Mouse (Mus musculus) neutrophil, adult 5-6 weeks (primary cell): ENCODE measurements around the gene Ucn2. TPM values are rescaled to one million over a fixed set of nuclear protein-coding genes. Genes with fewer than 3 reads are reported as not detected.

Experiments
- ATAC-seq: fragments of 151-379, 151-347 bp; 2 replicates; pipeline ENCODE4 v1.8.0; 2017; ENCODE audit warnings: mild to moderate bottlenecking, moderate TSS enrichment; ENCODE audit not compliant: insufficient number of reproducible peaks, poor library complexity, low FRiP score, severe bottlenecking; ENCODE audit errors: extremely low read depth
- total RNA-seq: library from RNA; stranded (forward); fragments of 200-1000 nt; gene quantifications from 2 replicates; pipeline ENCODE4 v1.2.3, GENCODE M21; 2017

The Ucn2 gene
- total RNA-seq, 1 experiment from 2014 or later = not detected

- ATAC-seq = no peak
Measured at GRCm38 (mm10) chr9:108990462-108990820, 4.6 kb downstream of the Ucn2 start.

DNA sequence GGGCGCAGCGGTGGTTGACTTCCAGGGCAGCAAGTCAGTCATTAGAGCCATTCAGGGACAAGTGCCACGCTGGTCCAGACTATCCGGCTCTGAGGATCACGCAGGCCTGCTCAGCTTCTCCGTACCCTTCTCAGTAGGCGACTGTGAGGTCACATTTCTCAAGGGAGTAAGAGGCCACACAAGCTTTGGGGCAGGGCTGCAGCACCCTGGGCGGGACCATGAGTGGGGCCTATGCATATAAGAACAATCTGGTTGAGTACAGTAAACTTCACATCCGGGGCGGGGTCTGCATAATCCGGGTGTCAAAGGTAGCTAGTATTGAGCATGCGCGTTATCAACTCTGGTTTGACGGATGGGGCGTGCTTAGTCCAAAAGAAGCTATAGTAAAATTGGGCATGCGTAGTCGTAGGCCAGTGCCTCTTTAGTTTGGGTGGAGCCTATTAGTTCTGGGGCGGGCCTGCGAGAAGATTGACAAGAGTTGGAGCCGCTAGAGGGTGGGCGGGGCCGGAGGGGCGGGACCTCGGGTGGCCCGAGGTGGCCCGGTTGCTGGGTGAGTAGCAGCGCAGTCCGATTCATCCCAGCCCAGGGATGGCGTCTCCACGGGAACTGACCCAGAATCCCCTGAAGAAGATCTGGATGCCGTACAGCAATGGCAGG, 5.7 kb downstream of the Ucn2 start, which contains the start of gene Pfkfb4:
Gene Pfkfb4 (plus strand): TSS at position 351 of the 657 bp plus-strand sequence.
- peak; percentile 91 for ATAC-seq

DNA sequence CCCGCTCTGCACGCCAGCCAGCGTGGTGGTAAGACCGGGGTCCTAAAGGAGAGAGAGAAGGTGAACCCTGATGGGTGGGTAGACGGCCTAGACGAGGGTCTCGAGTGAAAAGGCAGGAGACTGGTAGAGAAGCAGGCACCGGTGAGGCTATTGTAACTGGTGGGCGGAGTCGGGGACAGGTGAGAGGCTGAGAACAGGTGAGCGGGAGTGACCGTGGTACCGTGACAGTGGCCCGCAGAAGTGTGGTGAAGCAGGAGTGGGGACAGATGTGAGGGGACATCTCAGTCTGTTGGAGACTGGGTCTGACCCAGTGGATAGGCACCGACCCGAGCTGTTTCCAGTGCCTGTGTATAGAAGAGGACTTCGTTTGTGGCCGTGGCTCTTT, 6.3 kb downstream of the Ucn2 start:
- ATAC-seq = no peak

DNA sequence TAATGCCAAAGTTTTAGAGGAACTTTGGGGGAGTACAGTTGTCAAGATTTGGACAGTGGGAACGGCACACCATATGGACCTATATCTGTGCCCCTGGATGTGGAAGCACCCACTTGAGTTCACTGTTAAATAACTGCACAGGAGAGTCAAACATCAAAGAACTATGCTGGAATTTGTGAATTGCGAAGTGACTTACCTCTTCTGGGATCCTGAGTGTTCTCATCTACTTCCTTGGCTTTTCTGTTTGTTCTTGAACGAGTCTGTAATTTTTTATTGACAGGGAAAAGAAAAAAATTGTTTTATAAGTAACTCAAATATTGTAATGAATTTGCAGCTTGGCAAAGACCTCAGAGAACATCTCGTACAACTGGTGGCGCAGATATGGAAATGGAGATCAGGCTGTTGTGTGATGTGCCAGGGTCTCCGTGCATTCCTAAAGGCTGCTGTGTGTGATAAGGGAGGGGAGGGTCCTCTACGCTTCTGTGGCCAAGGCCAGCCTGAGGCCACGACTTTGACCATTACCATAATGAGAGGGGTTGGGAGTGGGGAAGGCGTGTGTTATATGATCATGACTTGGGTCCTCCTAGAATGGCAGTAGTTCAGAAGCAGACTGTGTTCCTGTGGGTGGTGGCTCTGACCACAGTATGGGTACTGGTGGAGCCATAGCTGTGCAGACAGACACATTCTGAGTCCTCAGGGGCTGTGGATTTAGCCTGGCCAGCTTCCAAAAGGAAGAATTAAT, 7.0 kb downstream of the Ucn2 start:
- no peak for ATAC-seq

GRCm38 (mm10) chr9:108996411-108996810, 10.6 kb downstream of the Ucn2 start:
- ATAC-seq = no peak

DNA sequence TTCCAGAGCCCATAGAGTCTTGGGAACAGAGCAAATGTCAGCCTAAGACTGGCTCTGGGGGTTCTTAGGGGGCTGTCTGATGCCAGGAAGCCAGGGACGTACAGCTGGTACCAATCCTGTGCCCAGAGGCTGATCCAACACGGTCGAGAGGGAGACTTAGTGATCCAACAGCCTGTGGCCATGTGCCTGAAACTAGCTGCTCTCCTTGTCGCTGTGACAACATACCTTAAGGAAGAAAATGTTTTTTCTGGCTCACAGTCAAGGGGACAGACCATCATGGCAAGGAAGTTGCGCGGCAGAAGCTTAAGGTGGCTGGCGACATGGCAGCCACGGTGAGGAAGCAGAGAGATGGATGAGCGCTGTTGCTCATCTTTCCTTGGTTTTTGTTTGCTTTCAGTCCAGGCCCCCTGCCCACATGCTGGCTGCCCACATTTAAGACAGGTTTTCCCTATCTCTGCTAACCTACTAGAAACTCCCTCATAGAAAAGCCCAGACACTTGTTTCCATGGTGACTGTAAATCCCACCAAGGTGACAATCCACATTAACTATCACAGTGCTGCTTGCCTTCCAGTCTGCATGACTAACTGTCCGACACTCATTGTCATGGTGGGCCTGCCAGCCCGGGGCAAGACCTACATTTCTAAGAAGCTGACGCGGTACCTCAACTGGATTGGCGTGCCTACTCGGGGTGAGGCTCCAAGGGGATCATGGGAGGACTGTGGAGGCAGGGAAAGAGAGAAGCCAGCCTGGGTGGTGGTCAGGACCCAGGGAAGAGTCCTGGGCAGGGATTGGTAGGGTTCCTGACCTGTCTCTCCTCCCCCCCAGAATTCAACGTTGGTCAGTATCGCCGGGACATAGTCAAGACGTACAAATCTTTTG, 12.7 kb downstream of the Ucn2 start:
- no peak for ATAC-seq

- ATAC-seq = peak; percentile 51
Measured at GRCm38 (mm10) chr9:108999167-108999526, 13.3 kb downstream of the Ucn2 start.

DNA sequence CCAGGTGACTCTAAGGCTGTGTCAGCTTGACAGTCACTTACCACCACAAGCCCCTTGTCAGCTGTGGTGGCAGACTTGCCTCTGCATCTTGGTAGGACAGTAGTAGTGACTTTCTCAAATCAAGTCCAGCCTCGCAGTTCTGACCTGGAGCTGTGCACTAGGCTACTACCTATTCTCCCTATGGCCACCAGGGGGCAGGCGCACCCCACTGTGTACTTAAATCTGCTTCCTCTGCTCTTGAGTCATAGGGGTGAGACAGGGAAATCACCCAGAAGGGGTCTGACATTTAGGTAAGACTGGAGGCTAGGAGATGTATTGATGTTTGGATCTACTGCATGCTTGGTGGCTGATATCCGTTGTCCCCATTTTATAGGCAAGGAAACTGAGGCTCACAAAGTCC, 14.9 kb downstream of the Ucn2 start:
- peak; percentile 84 for ATAC-seq

DNA sequence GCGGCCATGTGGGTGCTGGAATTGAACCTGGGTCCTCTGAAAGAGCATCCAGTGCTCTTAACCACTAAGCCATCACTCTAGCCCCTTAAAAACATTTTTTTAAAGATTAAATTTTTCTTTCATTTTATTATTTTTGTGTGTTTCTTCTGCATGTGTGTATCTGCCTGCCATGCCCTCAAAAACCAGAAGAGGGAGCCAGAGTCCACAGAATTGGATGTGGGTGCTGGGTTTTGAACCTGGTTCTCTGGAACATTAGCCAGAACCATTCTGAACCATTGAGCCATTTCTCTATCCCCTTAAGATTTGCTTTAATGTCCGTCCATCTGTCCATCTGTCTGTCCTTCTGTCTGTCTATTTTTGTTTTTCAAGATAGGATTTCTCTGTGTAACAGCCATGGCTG, 17.4 kb downstream of the Ucn2 start:
- ATAC-seq = peak; percentile 52; the same call in 1 of the 2 replicates

GRCm38 (mm10) chr9:109007025-109007780, 21.4 kb downstream of the Ucn2 start:
- ATAC-seq = no peak

GRCm38 (mm10) chr9:109008081-109008480, 22.3 kb downstream of the Ucn2 start:
- no peak for ATAC-seq

GRCm38 (mm10) chr9:109008994-109009635, 23.3 kb downstream of the Ucn2 start:
- no peak for ATAC-seq

GRCm38 (mm10) chr9:109009636-109010315, 24.0 kb downstream of the Ucn2 start:
- peak; percentile 93 for ATAC-seq

DNA sequence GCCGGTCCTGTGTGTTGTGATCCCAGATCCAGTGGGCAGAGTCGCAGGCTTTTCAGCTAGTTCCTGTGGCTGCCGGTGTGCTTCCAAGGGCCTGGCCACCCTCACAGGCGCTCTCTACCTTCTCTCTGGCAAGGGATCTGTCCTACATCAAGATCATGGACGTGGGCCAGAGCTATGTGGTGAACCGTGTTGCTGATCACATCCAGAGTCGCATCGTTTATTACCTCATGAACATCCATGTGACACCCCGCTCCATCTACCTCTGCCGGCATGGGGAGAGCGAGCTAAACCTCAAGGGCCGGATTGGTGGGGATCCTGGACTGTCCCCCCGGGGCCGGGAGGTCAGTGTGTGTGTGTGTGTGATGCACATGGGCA, 24.5 kb downstream of the Ucn2 start:
- ATAC-seq = no peak

DNA sequence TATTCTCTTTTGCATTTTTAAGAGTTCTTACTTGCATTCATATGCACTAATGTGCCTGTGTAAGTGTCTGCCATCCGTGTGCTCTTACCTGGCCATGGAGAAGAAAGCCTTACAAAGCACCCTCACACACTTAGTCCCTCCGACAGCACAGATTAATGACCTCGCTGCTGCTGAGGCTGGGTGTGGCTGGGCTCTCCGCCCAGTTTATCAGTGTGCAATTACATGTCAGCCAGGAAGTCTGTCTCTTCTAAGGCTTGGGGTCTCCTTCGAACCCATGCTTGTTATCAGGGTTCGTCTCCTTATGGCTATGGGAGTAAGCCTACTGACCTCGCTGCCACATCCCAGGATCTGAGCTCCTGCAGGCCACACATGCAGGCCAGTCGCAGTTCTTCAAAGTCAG, 29.6 kb downstream of the Ucn2 start:
- ATAC-seq = no peak

- ATAC-seq = no peak
Measured at GRCm38 (mm10) chr9:109016973-109017604, 31.3 kb downstream of the Ucn2 start.

DNA sequence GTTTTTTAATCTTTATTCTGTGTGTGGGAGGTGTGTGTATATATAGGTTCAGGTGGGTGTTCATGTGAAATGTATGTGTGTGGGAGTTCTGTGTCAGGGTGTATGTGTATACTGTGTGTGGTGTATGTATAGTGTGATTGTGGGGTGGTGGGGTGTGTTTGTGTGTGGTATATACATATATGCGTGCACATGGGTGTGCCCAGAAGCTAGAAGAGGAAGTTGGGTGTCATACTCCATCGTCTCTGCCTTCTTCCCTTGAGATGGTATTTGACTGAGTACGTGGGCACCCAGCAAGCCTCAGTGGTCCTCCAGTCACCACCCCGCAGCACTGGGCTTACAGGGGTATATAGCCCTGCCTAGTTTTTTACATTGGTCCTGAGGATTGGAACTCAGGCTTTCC, 35.6 kb downstream of the Ucn2 start:
- ATAC-seq = peak; percentile 83
